Mouse (Mus musculus) heart, adult 2 months (tissue): ENCODE data around the gene Bahcc1. TPM values are rescaled to one million over a fixed set of nuclear protein-coding genes. Genes with fewer than 3 reads are reported as not detected.
A peak's percentile ranks its signal among the peaks of the same experiment; 100 is the strongest.

Source experiments
- DNase-seq, 2 experiments: peaks; one replicate each; pipeline ENCODE4 v3.0.0; 2021
- H3K27ac ChIP-seq: fragments of 200-600 bp; 2 replicates; pipeline ENCODE4 v1.8.1; 2022
- H3K27me3 ChIP-seq: fragments of 200-500 bp; 2 replicates; pipeline ENCODE4 v1.6.1; 2012; ENCODE audit warnings: mild to moderate bottlenecking, low read length, inconsistent platforms, mixed read lengths; ENCODE audit not compliant: control insufficient read depth, insufficient read depth
- H3K36me3 ChIP-seq: fragments of 200-500 bp; 2 replicates; pipeline ENCODE4 v1.6.1; 2012; ENCODE audit warnings: low read length, inconsistent platforms; ENCODE audit not compliant: control insufficient read depth, insufficient read depth
- H3K4me1 ChIP-seq: fragments of 200-500 bp; 2 replicates; pipeline ENCODE4 v1.6.1; 2011; ENCODE audit warnings: low read length; ENCODE audit not compliant: control insufficient read depth, insufficient read depth
- H3K4me3 ChIP-seq: fragments of 200-600 bp; 2 replicates; pipeline ENCODE4 v1.8.1; 2022
- H3K79me2 ChIP-seq: fragments of 200-500 bp; replicated peaks from 2 replicates; pipeline ENCODE4 v1.6.1; 2012; ENCODE audit warnings: mild to moderate bottlenecking, inconsistent platforms, low read length, moderate library complexity, mixed read lengths; ENCODE audit not compliant: control insufficient read depth, insufficient read depth
- H3K9ac ChIP-seq: fragments of 200-500 bp; 2 replicates; pipeline ENCODE4 v1.6.1; 2012; ENCODE audit warnings: low read depth, mild to moderate bottlenecking, control low read depth, inconsistent platforms, low read length, mixed read lengths
- CTCF ChIP-seq: fragments of 200-600 bp; IDR thresholded peaks from 2 replicates; pipeline ENCODE4 v1.8.1; 2022; ENCODE audit warnings: antibody characterized with exemption, mild to moderate bottlenecking, moderate library complexity
- EP300 ChIP-seq: fragments of 200-500 bp; IDR thresholded peaks from 2 replicates; pipeline ENCODE4 v1.6.1; 2011; ENCODE audit warnings: low read depth, low read length, control low read depth; ENCODE audit not compliant: insufficient read depth
- POLR2A ChIP-seq: fragments of 200-500 bp; IDR thresholded peaks from 2 replicates; pipeline ENCODE4 v1.6.1; 2011; ENCODE audit warnings: mild to moderate bottlenecking, low read depth, low read length, control low read depth; ENCODE audit not compliant: insufficient read depth
- WGBS: fragments of 180-500 bp; shearing (Covaris S2); methylation state at CpG from one replicate; pipeline ENCODE4 v1.1.7; 2018; 5-methylcytosine and 5-hydroxymethylcytosine counted together
- intact Hi-C: fragments of 180-260 bp; cut with DNase I; formaldehyde crosslinking; loops from one replicate; pipeline ENCODE4 v1.15.1; 2025
- polyA plus RNA-seq: library from polyadenylated mRNA; depleted of rRNA; stranded (reverse); fragments of >200 nt; gene quantifications from 2 replicates; pipeline ENCODE4 v1.2.3, GENCODE M21; 2012
- total RNA-seq, 2 experiments: library from RNA; stranded (reverse); gene quantifications; 2 replicates each; pipeline ENCODE4 v1.2.3; 2021

Gene Bahcc1
- total and polyA plus RNA-seq, 3 experiments, result 5.4 to 9.7 (median 6.4) TPM

- intact Hi-C loops, result no loop called here
- H3K79me2 ChIP-seq, result no peaks in the 10 kb centered on the region; the same call in 1 of the 2 replicates
- WGBS, result 2% methylated on average over 40 of the region's 40 CpGs
- peak overlapping the region; percentile 93 for H3K27ac ChIP-seq
- peak overlapping the region; percentile 99 for H3K9ac ChIP-seq
- peaks cover 12% of the 10 kb centered on the region for H3K4me1 ChIP-seq
- peak; percentile 73 to 80 for DNase-seq
- TF ChIP-seq EP300 (no peak), CTCF (no peak), POLR2A (no peak)
- no peaks in the 10 kb centered on the region for H3K27me3 ChIP-seq
- no peaks in the 10 kb centered on the region for H3K36me3 ChIP-seq
- peak overlapping the region; percentile 75 for H3K4me3 ChIP-seq
Observed at GRCm38 (mm10) chr11:120235385-120236113, 2.8 kb downstream of the Bahcc1 start.

GRCm38 (mm10) chr11:120236114-120236437 is 3.3 kb downstream of the Bahcc1 start:
- TF ChIP-seq EP300 (no peak), POLR2A (no peak), CTCF (no peak)
- Histone ChIP-seq H3K4me1 (peaks cover 13% of the 10 kb centered on the region), H3K4me3 (peak overlapping the region; percentile 75), H3K27me3 (no peaks in the 10 kb centered on the region), H3K27ac (peak overlapping the region; percentile 93), H3K9ac (peak overlapping the region; percentile 99), H3K36me3 (0 out of 2 replicates have a peak, but pooled peaks cover 3% of the 10 kb centered on the region), H3K79me2 (no peaks in the 10 kb centered on the region; the same call in 1 of the 2 replicates)
- WGBS, result 2% methylated on average over 13 of the region's 13 CpGs
- DNase-seq, result no peak
- intact Hi-C loops, result no loop called here

DNA sequence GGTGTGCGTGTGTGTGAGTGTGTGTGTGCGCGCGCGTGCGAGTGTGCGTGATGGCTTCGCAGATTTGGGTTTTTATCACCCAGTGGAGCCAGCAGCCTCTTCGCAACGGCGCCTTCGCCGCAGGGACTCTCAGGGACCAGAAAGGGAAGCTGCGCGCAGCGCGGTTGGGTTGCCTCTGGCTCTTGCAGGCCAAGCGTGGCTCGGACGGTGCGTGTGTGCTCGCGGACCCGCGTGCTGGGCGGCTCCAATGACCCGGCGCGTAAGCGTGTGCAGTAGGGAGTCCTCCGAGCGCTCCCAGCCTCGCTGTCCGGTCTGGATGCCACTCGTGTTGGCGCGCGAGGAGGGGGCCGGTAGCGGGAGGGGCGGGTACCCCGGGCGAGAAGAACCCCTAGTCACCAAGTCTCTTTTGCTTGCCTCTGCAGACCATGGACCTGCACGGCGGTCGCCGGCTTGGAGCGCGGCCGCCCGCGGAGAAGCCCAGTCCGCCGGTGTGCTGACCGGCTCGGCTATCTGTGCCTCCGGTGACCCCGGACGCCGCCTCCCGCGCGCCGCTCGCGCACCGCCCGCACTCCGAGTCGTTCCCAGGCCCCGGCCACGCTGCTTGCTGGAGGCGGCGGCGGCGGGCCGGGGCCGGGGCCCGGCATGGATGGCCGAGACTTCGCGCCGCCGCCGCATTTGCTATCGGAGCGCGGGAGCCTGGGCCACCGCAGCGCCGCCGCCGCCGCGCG is 3.9 kb downstream of the Bahcc1 start:
- Histone ChIP-seq H3K36me3 (peaks cover 5% of the 10 kb centered on the region; the same call in 1 of the 2 replicates), H3K9ac (peak overlapping the region; percentile 99), H3K4me1 (peaks cover 14% of the 10 kb centered on the region), H3K4me3 (peak overlapping the region; percentile 75), H3K79me2 (no peaks in the 10 kb centered on the region; the same call in 1 of the 2 replicates), H3K27ac (peak overlapping the region; percentile 93), H3K27me3 (no peaks in the 10 kb centered on the region)
- under 1% methylated on average over 81 of the region's 96 CpGs for WGBS
- TF ChIP-seq EP300, result no peak
- intact Hi-C loops, result no loop called here
- DNase-seq, result peak; percentile 77 to 81

- Histone ChIP-seq H3K36me3 (peaks cover 6% of the 10 kb centered on the region; the same call in 1 of the 2 replicates), H3K4me3 (peak overlapping the region; percentile 75), H3K9ac (peak overlapping the region; percentile 99), H3K79me2 (no peaks in the 10 kb centered on the region; the same call in 1 of the 2 replicates), H3K27ac (peak overlapping the region; percentile 93), H3K27me3 (no peaks in the 10 kb centered on the region), H3K4me1 (peaks cover 17% of the 10 kb centered on the region)
- WGBS, result 1% methylated on average over 88 of the region's 89 CpGs
- intact Hi-C loops, result loop anchor here (1.0 to 2.0 kb wide), 3 partner anchors 25 to 69 kb away; no protein-coding TSS in a partner anchor
- peak; percentile 81 to 84 for DNase-seq
- TF ChIP-seq CTCF (no peak), POLR2A (peak; percentile 56; the same call in 1 of the 2 replicates), EP300 (no peak)
Observed at GRCm38 (mm10) chr11:120237166-120238131, 4.7 kb downstream of the Bahcc1 start.

- H3K79me2 ChIP-seq, result no peaks in the 10 kb centered on the region; the same call in 1 of the 2 replicates
- peak overlapping the region; percentile 93 for H3K27ac ChIP-seq
- peak overlapping the region; percentile 75 for H3K4me3 ChIP-seq
- no peak overlapping the region for H3K9ac ChIP-seq
- no peaks in the 10 kb centered on the region for H3K27me3 ChIP-seq
- peaks cover 23% of the 10 kb centered on the region for H3K4me1 ChIP-seq
- intact Hi-C loops, result loop anchor here (1.0 to 2.0 kb wide), 3 partner anchors 24 to 68 kb away; no protein-coding TSS in a partner anchor
- H3K36me3 ChIP-seq, result peaks cover 7% of the 10 kb centered on the region; the same call in 1 of the 2 replicates
- TF ChIP-seq POLR2A (no peak), EP300 (no peak), CTCF (no peak)
- WGBS, result 30% methylated on average over 8 of the region's 8 CpGs
- no peak for DNase-seq
Observed at GRCm38 (mm10) chr11:120238306-120238705, 5.6 kb downstream of the Bahcc1 start.
